26 mouse cellular contexts compared by ENCODE assay signal in genomic region chr14:59868369-59868768, GRCm38 (mm10).
DNase-seq lines count a peak whose midpoint lies in the region; ATAC-seq and TF ChIP-seq lines count a peak whose summit lies in the region.
"Had no signal": no experiment of that assay in that cellular context is flagged by ENCODE, and none has a peak within 500 bp of the region (broad histone marks: within the 10 kb centered on the region; RNA-seq: fewer than 3 reads in every experiment).

No protein-coding gene starts in this region.

- 0 out of 2 replicates have a peak, but pooled peaks cover 4% of the 10 kb centered on the region for H3K9me3 ChIP-seq in embryonic facial prominence, embryonic 14.5 days (ENCODE audit: control insufficient read depth, low read length)
- peaks cover 3% of the 10 kb centered on the region; the same call in 1 of the 2 replicates for H3K9me3 ChIP-seq in embryonic facial prominence, embryonic 10.5 days
- peaks cover 3% of the 10 kb centered on the region; the same call in 1 of the 2 replicates for H3K9me3 ChIP-seq in hindbrain, postnatal 0 days (ENCODE audit: low read length)
- H3K9me3 ChIP-seq in hindbrain, embryonic 11.5 days (ENCODE audit: control insufficient read depth, low read length), result 0 out of 2 replicates have a peak, but pooled peaks cover 3% of the 10 kb centered on the region
- H3K9me3 ChIP-seq in midbrain, embryonic 11.5 days (ENCODE audit: control insufficient read depth, low read length), result no peaks in the 10 kb centered on the region
- peaks cover 4% of the 10 kb centered on the region; the same call in 1 of the 2 replicates for H3K9me3 ChIP-seq in midbrain, embryonic 13.5 days
- H3K9me3 ChIP-seq: embryonic facial prominence, embryonic 12.5 days; forebrain, embryonic 10.5 days; hindbrain, embryonic 15.5 days had no signal

- no peak for TF ChIP-seq CTCF in hindbrain, postnatal 0 days (IDR thresholded peaks at IDR 0.05; ENCODE audit: low read depth)

- H3K4me1 ChIP-seq in embryonic facial prominence, embryonic 14.5 days (ENCODE audit: control insufficient read depth, insufficient read depth, low read length), result peaks cover 11% of the 10 kb centered on the region; the same call in 1 of the 2 replicates
- peaks cover 22% of the 10 kb centered on the region for H3K4me1 ChIP-seq in embryonic facial prominence, embryonic 10.5 days
- H3K4me1 ChIP-seq in hindbrain, postnatal 0 days (ENCODE audit: insufficient read depth, low read length), result peaks cover 3% of the 10 kb centered on the region; the same call in 1 of the 2 replicates
- H3K4me1 ChIP-seq in hindbrain, embryonic 11.5 days (replicated peaks; ENCODE audit: control insufficient read depth, insufficient read depth, low read length), result no peaks in the 10 kb centered on the region
- H3K4me1 ChIP-seq in midbrain, embryonic 11.5 days (ENCODE audit: control insufficient read depth, insufficient read depth, low read length), result no peaks in the 10 kb centered on the region
- H3K4me1 ChIP-seq in midbrain, embryonic 13.5 days (replicated peaks), result peaks cover 10% of the 10 kb centered on the region; the same call in 1 of the 2 replicates

- H3K4me2 ChIP-seq in embryonic facial prominence, embryonic 14.5 days (ENCODE audit: low read depth, low read length), result no peak overlapping the region
- H3K4me2 ChIP-seq in hindbrain, postnatal 0 days (ENCODE audit: low read depth, low read length), result no peak overlapping the region
- no peak overlapping the region for H3K4me2 ChIP-seq in hindbrain, embryonic 11.5 days (replicated peaks; ENCODE audit: low read depth, low read length)
- H3K4me2 ChIP-seq in midbrain, embryonic 11.5 days, result no peak overlapping the region
- no peak overlapping the region for H3K4me2 ChIP-seq in midbrain, embryonic 13.5 days (replicated peaks)
- H3K4me2 ChIP-seq: embryonic facial prominence, embryonic 12.5 days; hindbrain, embryonic 15.5 days had no signal

- no peak overlapping the region for H3K9ac ChIP-seq in embryonic facial prominence, embryonic 14.5 days (ENCODE audit: low read depth, low read length)
- H3K9ac ChIP-seq in hindbrain, postnatal 0 days (replicated peaks; ENCODE audit: low read length), result no peak overlapping the region
- H3K9ac ChIP-seq in hindbrain, embryonic 11.5 days (ENCODE audit: low read depth, low read length), result no peak overlapping the region
- H3K9ac ChIP-seq in midbrain, embryonic 11.5 days (ENCODE audit: low read length), result no peak overlapping the region
- no peak overlapping the region for H3K9ac ChIP-seq in midbrain, embryonic 13.5 days (replicated peaks)
- H3K9ac ChIP-seq: embryonic facial prominence, embryonic 12.5 days; hindbrain, embryonic 15.5 days; liver, embryonic 14.5 days had no signal

- DNase-seq in embryonic facial prominence, embryonic 14.5 days (ENCODE audit: low spot score), result peak; percentile 48
- DNase-seq in embryonic facial prominence, embryonic 10.5 days (ENCODE audit: low spot score), result no peak
- no peak for DNase-seq in hindbrain, postnatal 0 days (ENCODE audit: low spot score)
- no peak for DNase-seq in hindbrain, embryonic 11.5 days (ENCODE audit: low spot score)
- DNase-seq in midbrain, embryonic 11.5 days (ENCODE audit: low spot score, missing footprints), result peak; percentile 72
- DNase-seq in T-cell, adult 2 months (ENCODE audit: low spot score), result no peak
- DNase-seq: adrenal gland, adult 8-10 months; cerebellum, adult 2 months; cerebellum, postnatal 25 days; gastrocnemius, postnatal 14 days; heart, postnatal 14 days; kidney, adult 2 months; kidney, postnatal 36 days; liver; lung, adult 2 months; lung, postnatal 10 days; right cerebral cortex, adult 18-20 months; spleen, adult 18-20 months; thymus, postnatal 14 days had no signal

- peak; percentile 73 for ATAC-seq in embryonic facial prominence, embryonic 14.5 days (ENCODE audit: low read depth)
- no peak; the same call in 1 of the 2 replicates for ATAC-seq in hindbrain, postnatal 0 days
- ATAC-seq in hindbrain, embryonic 11.5 days (ENCODE audit: low FRiP score), result no peak
- ATAC-seq in midbrain, embryonic 11.5 days (ENCODE audit: low FRiP score), result no peak
- ATAC-seq in midbrain, embryonic 13.5 days, result no peak

- WGBS in embryonic facial prominence, embryonic 14.5 days, result 45% methylated on average over 7 of the region's 7 CpGs
- WGBS in embryonic facial prominence, embryonic 10.5 days, result 72% methylated on average over 7 of the region's 7 CpGs
- WGBS in hindbrain, postnatal 0 days, result 70% methylated on average over 7 of the region's 7 CpGs
- 70% methylated on average over 7 of the region's 7 CpGs for WGBS in hindbrain, embryonic 11.5 days
- 77% methylated on average over 7 of the region's 7 CpGs for WGBS in midbrain, embryonic 11.5 days
- 77% methylated on average over 7 of the region's 7 CpGs for WGBS in midbrain, embryonic 13.5 days

- H3K27ac ChIP-seq in embryonic facial prominence, embryonic 14.5 days (replicated peaks; ENCODE audit: low read depth, low read length), result no peak overlapping the region
- H3K27ac ChIP-seq in embryonic facial prominence, embryonic 10.5 days (replicated peaks), result no peak overlapping the region
- peak overlapping the region; percentile 41; the same call in 1 of the 2 replicates for H3K27ac ChIP-seq in hindbrain, postnatal 0 days
- no peak overlapping the region for H3K27ac ChIP-seq in hindbrain, embryonic 11.5 days (ENCODE audit: low read depth, low read length)
- no peak overlapping the region for H3K27ac ChIP-seq in midbrain, embryonic 11.5 days (ENCODE audit: low read depth, low read length)
- no peak overlapping the region for H3K27ac ChIP-seq in midbrain, embryonic 13.5 days
- H3K27ac ChIP-seq: embryonic facial prominence, embryonic 12.5 days; forebrain, embryonic 10.5 days; hindbrain, embryonic 15.5 days; liver, embryonic 14.5 days; macrophage had no signal

- H3K27me3 ChIP-seq in embryonic facial prominence, embryonic 14.5 days (replicated peaks; ENCODE audit: control insufficient read depth, insufficient read depth, low read length), result no peaks in the 10 kb centered on the region
- no peaks in the 10 kb centered on the region for H3K27me3 ChIP-seq in embryonic facial prominence, embryonic 10.5 days (replicated peaks; ENCODE audit: low read depth, poor library complexity, severe bottlenecking)
- H3K27me3 ChIP-seq in hindbrain, postnatal 0 days (ENCODE audit: insufficient read depth, low read length), result no peaks in the 10 kb centered on the region
- no peaks in the 10 kb centered on the region for H3K27me3 ChIP-seq in hindbrain, embryonic 11.5 days (ENCODE audit: control insufficient read depth, insufficient read depth, low read length)
- H3K27me3 ChIP-seq in midbrain, embryonic 11.5 days (ENCODE audit: control insufficient read depth, insufficient read depth, low read length), result no peaks in the 10 kb centered on the region
- peaks cover 2% of the 10 kb centered on the region; the same call in 1 of the 2 replicates for H3K27me3 ChIP-seq in midbrain, embryonic 13.5 days
- H3K27me3 ChIP-seq: CH12.LX; embryonic facial prominence, embryonic 12.5 days; hindbrain, embryonic 15.5 days had no signal

- H3K4me3 ChIP-seq in embryonic facial prominence, embryonic 14.5 days (ENCODE audit: low read depth, low read length), result no peak overlapping the region
- H3K4me3 ChIP-seq in embryonic facial prominence, embryonic 10.5 days, result no peak overlapping the region
- H3K4me3 ChIP-seq in hindbrain, postnatal 0 days (ENCODE audit: low read length), result no peak overlapping the region
- H3K4me3 ChIP-seq in hindbrain, embryonic 11.5 days (ENCODE audit: low read depth, low read length), result no peak overlapping the region
- H3K4me3 ChIP-seq in midbrain, embryonic 11.5 days (ENCODE audit: low read depth, low read length), result no peak overlapping the region
- no peak overlapping the region for H3K4me3 ChIP-seq in midbrain, embryonic 13.5 days (replicated peaks)
- H3K4me3 ChIP-seq: embryonic facial prominence, embryonic 12.5 days; forebrain, embryonic 10.5 days; hindbrain, embryonic 15.5 days had no signal

- no peaks in the 10 kb centered on the region for H3K36me3 ChIP-seq in embryonic facial prominence, embryonic 14.5 days (ENCODE audit: control insufficient read depth, insufficient read depth, low read length)
- no peaks in the 10 kb centered on the region for H3K36me3 ChIP-seq in embryonic facial prominence, embryonic 10.5 days (replicated peaks)
- H3K36me3 ChIP-seq in hindbrain, postnatal 0 days (ENCODE audit: insufficient read depth, low read length), result no peaks in the 10 kb centered on the region
- no peaks in the 10 kb centered on the region for H3K36me3 ChIP-seq in hindbrain, embryonic 11.5 days (ENCODE audit: control insufficient read depth, insufficient read depth, low read length)
- no peaks in the 10 kb centered on the region for H3K36me3 ChIP-seq in midbrain, embryonic 11.5 days (ENCODE audit: control insufficient read depth, insufficient read depth, low read length)
- H3K36me3 ChIP-seq in midbrain, embryonic 13.5 days, result no peaks in the 10 kb centered on the region
- H3K36me3 ChIP-seq: embryonic facial prominence, embryonic 12.5 days; forebrain, embryonic 10.5 days; hindbrain, embryonic 15.5 days had no signal

Comparison
In these comparisons a context has a peak if more than half of its experiments do, and no peak if none do; other contexts are left out.
1. DNase-seq: peak in embryonic facial prominence, embryonic 14.5 days (single experiment) and midbrain, embryonic 11.5 days (single experiment); none in embryonic facial prominence, embryonic 10.5 days (single experiment), hindbrain, postnatal 0 days (single experiment), hindbrain, embryonic 11.5 days (single experiment) and T-cell, adult 2 months (single experiment).